Mouse (Mus musculus) neural tube, embryonic 12.5 days (tissue): ENCODE measurements at regions not wholly inside any gene's neighbourhood (a gene's known extent, or its start where the extent isn't known, plus 50 kb on each side); places are given as distances from the start of the nearest gene placed in this dataset.

Source experiments
- ATAC-seq: fragments of 200-750 bp; cut with Nextera tagmentation; 2 replicates; pipeline ENCODE4 v1.8.0; 2017; ENCODE audit warnings: low read depth, mild to moderate bottlenecking, moderate TSS enrichment, moderate library complexity; ENCODE audit not compliant: low FRiP score
- H3K27ac ChIP-seq: fragments of 300-500 bp; sonication (generic); 2 replicates; pipeline ENCODE4 v1.5.1; 2016
- H3K27me3 ChIP-seq: fragments of 300-500 bp; sonication (generic); replicated peaks from 2 replicates; pipeline ENCODE4 v1.6.1; 2016; ENCODE audit warnings: mild to moderate bottlenecking
- H3K36me3 ChIP-seq: fragments of 300-500 bp; sonication (generic); 2 replicates; pipeline ENCODE4 v1.6.1; 2016; ENCODE audit warnings: mild to moderate bottlenecking
- H3K4me1 ChIP-seq: fragments of 300-500 bp; sonication (generic); 2 replicates; pipeline ENCODE4 v1.6.1; 2016
- H3K4me2 ChIP-seq: fragments of 300-500 bp; sonication (generic); replicated peaks from 2 replicates; pipeline ENCODE4 v1.6.1; 2016; ENCODE audit warnings: mild to moderate bottlenecking
- H3K4me3 ChIP-seq: fragments of 300-500 bp; sonication (generic); 2 replicates; pipeline ENCODE4 v1.5.1; 2016
- H3K9ac ChIP-seq: fragments of 300-500 bp; sonication (generic); 2 replicates; pipeline ENCODE4 v1.6.1; 2016; ENCODE audit warnings: mild to moderate bottlenecking
- H3K9me3 ChIP-seq: fragments of 300-500 bp; sonication (generic); 2 replicates; pipeline ENCODE4 v1.6.1; 2016; ENCODE audit warnings: mild to moderate bottlenecking
- WGBS: fragments of 180-500 bp; shearing (Covaris S2); methylation state at CpG from one replicate; pipeline ENCODE4 v1.1.7; 2016; 5-methylcytosine and 5-hydroxymethylcytosine counted together

GRCm38 (mm10) chr1:57218616-57219015 lies 158.8 kb upstream of the 1700066M21Rik start:
- 0 out of 2 replicates have a peak overlapping the region, but pooled peaks have one; percentile 1 for H3K27ac ChIP-seq

GRCm38 (mm10) chr1:57224425-57225104 lies 152.9 kb upstream of the 1700066M21Rik start:
- Histone ChIP-seq H3K36me3 (no peaks in the 10 kb centered on the region), H3K27me3 (no peaks in the 10 kb centered on the region), H3K9ac (no peak overlapping the region), H3K27ac (no peak overlapping the region), H3K9me3 (no peaks in the 10 kb centered on the region), H3K4me1 (no peaks in the 10 kb centered on the region), H3K4me3 (no peak overlapping the region), H3K4me2 (no peak overlapping the region)
- no peak for ATAC-seq
- 90% methylated on average over 10 of the region's 10 CpGs for WGBS

More at GRCm38 (mm10) chr1:57218616-57219015, 158.8 kb upstream of the 1700066M21Rik start:
- Histone ChIP-seq H3K4me1 (peaks cover 28% of the 10 kb centered on the region), H3K9me3 (no peaks in the 10 kb centered on the region), H3K9ac (no peak overlapping the region), H3K4me3 (no peak overlapping the region), H3K36me3 (no peaks in the 10 kb centered on the region), H3K27me3 (no peaks in the 10 kb centered on the region), H3K4me2 (no peak overlapping the region)
- 26% methylated on average over 3 of the region's 3 CpGs for WGBS
- peak; percentile 78 for ATAC-seq

DNA sequence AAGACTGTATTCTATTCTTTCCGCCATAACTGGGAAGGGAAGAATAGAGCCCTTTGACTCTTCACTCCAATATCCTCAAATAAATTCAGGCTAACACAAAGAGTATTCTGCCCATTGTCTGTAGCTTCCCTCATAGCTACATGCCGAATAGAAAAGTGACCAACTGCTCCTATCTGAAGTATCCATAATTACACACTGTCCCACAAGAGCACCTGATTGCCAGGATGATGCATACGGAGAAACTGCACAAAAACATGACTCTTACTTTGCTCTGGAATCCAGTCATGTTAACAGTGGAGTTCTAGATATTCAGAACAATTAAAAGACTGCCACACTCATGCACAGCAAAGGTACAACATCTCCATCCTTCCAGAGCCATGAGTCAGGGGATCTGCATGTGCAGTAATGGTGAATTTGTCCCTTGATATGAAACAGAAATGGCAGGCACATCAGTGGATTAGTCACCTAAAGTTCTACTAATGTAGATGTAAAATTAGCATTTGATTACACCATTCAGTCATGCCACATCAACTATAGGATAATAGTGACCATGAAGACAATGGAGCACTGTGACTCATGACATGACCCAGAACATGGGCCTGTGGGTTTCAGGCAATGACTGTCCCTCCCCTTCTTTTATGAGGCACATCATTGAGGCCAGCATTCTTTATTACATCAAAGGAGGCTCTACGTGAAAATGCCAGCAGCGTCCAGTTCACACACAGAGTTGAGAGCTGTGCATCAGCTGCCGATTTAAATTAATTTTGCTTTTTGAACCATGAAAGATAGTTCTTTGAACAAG lies 133.6 kb upstream of the 1700066M21Rik start:
- no peaks in the 10 kb centered on the region for H3K4me1 ChIP-seq
- no peak overlapping the region for H3K4me3 ChIP-seq
- no peaks in the 10 kb centered on the region for H3K27me3 ChIP-seq
- no peaks in the 10 kb centered on the region for H3K9me3 ChIP-seq
- H3K27ac ChIP-seq = no peak overlapping the region
- ATAC-seq = peak; percentile 84
- H3K4me2 ChIP-seq = no peak overlapping the region
- H3K9ac ChIP-seq = no peak overlapping the region
- H3K36me3 ChIP-seq = no peaks in the 10 kb centered on the region
- 27% methylated on average over 6 of the region's 6 CpGs for WGBS

- no peaks in the 10 kb centered on the region for H3K9me3 ChIP-seq
- H3K9ac ChIP-seq = no peak overlapping the region
- H3K4me2 ChIP-seq = no peak overlapping the region
- 45% methylated on average over 7 of the region's 7 CpGs for WGBS
- peak; percentile 70; the same call in 1 of the 2 replicates for ATAC-seq
- no peaks in the 10 kb centered on the region for H3K4me1 ChIP-seq
- no peaks in the 10 kb centered on the region for H3K27me3 ChIP-seq
- H3K4me3 ChIP-seq = no peak overlapping the region
- H3K36me3 ChIP-seq = no peaks in the 10 kb centered on the region
- H3K27ac ChIP-seq = no peak overlapping the region
These were observed 117.8 kb upstream of the 1700066M21Rik start for GRCm38 (mm10) chr1:57259626-57260025.

- ATAC-seq = no peak
- 38% methylated on average over 12 of the region's 12 CpGs for WGBS
These were observed 112.2 kb upstream of the 1700066M21Rik start for GRCm38 (mm10) chr1:57265012-57265760.

DNA sequence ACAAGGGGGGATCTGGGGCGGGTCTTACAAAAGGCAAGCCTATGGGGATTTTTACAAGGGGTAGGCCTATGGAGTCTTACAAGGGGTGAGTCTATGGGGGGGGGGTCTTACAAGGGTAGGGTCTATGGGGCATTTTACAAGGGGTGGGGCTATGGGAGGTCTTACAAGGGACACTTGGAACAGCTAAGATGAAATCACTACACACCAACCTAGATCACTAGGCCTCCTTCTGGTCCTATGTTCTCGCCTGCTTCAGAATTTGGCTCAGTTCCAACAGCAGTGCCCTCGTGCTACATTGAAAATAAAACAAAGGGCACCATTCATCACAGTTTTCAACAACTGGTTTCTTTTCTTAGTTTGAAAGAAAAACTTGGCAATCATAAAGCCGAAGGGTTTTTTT lies 110.7 kb upstream of the 1700066M21Rik start:
- no peak overlapping the region for H3K27ac ChIP-seq
- peak; percentile 61; the same call in 1 of the 2 replicates for ATAC-seq

More at GRCm38 (mm10) chr1:57265012-57265760, 112.2 kb upstream of the 1700066M21Rik start:
- no peak overlapping the region for H3K27ac ChIP-seq
- 0 out of 2 replicates have a peak, but pooled peaks cover 5% of the 10 kb centered on the region for H3K4me1 ChIP-seq
- H3K9ac ChIP-seq = no peak overlapping the region
- H3K27me3 ChIP-seq = no peaks in the 10 kb centered on the region
- H3K9me3 ChIP-seq = no peaks in the 10 kb centered on the region
- H3K36me3 ChIP-seq = no peaks in the 10 kb centered on the region
- no peak overlapping the region for H3K4me3 ChIP-seq
- H3K4me2 ChIP-seq = peak overlapping the region; percentile 27; the same call in 1 of the 2 replicates

GRCm38 (mm10) chr1:57267851-57268250 lies 109.6 kb upstream of the 1700066M21Rik start:
- no peak overlapping the region for H3K27ac ChIP-seq
- no peak overlapping the region for H3K9ac ChIP-seq
- 0 out of 2 replicates have a peak, but pooled peaks cover 5% of the 10 kb centered on the region for H3K4me1 ChIP-seq
- 72% methylated on average over 2 of the region's 2 CpGs for WGBS
- no peaks in the 10 kb centered on the region for H3K9me3 ChIP-seq
- no peak overlapping the region for H3K4me2 ChIP-seq
- H3K36me3 ChIP-seq = no peaks in the 10 kb centered on the region
- no peaks in the 10 kb centered on the region for H3K27me3 ChIP-seq
- ATAC-seq = no peak
- H3K4me3 ChIP-seq = no peak overlapping the region

More for the DNA sequence above, 110.7 kb upstream of the 1700066M21Rik start:
- Histone ChIP-seq H3K4me2 (no peak overlapping the region), H3K4me3 (no peak overlapping the region), H3K36me3 (no peaks in the 10 kb centered on the region), H3K4me1 (0 out of 2 replicates have a peak, but pooled peaks cover 5% of the 10 kb centered on the region), H3K9me3 (no peaks in the 10 kb centered on the region), H3K27me3 (no peaks in the 10 kb centered on the region), H3K9ac (no peak overlapping the region)
- 42% methylated on average over 4 of the region's 4 CpGs for WGBS

GRCm38 (mm10) chr1:57269679-57270354 lies 107.6 kb upstream of the 1700066M21Rik start:
- H3K4me2 ChIP-seq = no peak overlapping the region
- peak; percentile 66 for ATAC-seq
- no peaks in the 10 kb centered on the region for H3K36me3 ChIP-seq
- no peaks in the 10 kb centered on the region for H3K27me3 ChIP-seq
- H3K9ac ChIP-seq = no peak overlapping the region
- H3K27ac ChIP-seq = no peak overlapping the region
- no peaks in the 10 kb centered on the region for H3K9me3 ChIP-seq
- H3K4me1 ChIP-seq = 0 out of 2 replicates have a peak, but pooled peaks cover 5% of the 10 kb centered on the region
- no peak overlapping the region for H3K4me3 ChIP-seq
- 49% methylated on average over 13 of the region's 13 CpGs for WGBS

GRCm38 (mm10) chr1:57272593-57272992 lies 104.8 kb upstream of the 1700066M21Rik start:
- no peak overlapping the region for H3K27ac ChIP-seq
- H3K9ac ChIP-seq = no peak overlapping the region
- no peak overlapping the region for H3K4me2 ChIP-seq
- H3K4me1 ChIP-seq = no peaks in the 10 kb centered on the region
- no peak for ATAC-seq
- H3K27me3 ChIP-seq = no peaks in the 10 kb centered on the region
- H3K4me3 ChIP-seq = no peak overlapping the region
- H3K9me3 ChIP-seq = no peaks in the 10 kb centered on the region
- H3K36me3 ChIP-seq = no peaks in the 10 kb centered on the region
- WGBS = 90% methylated on average over 5 of the region's 5 CpGs

GRCm38 (mm10) chr1:57281549-57281948 lies 95.9 kb upstream of the 1700066M21Rik start:
- no peaks in the 10 kb centered on the region for H3K9me3 ChIP-seq
- ATAC-seq = no peak
- H3K4me3 ChIP-seq = no peak overlapping the region
- H3K4me1 ChIP-seq = no peaks in the 10 kb centered on the region
- no peaks in the 10 kb centered on the region for H3K36me3 ChIP-seq
- H3K27ac ChIP-seq = no peak overlapping the region
- H3K9ac ChIP-seq = no peak overlapping the region
- no peak overlapping the region for H3K4me2 ChIP-seq
- no peaks in the 10 kb centered on the region for H3K27me3 ChIP-seq
- 84% methylated on average over 3 of the region's 3 CpGs for WGBS

DNA sequence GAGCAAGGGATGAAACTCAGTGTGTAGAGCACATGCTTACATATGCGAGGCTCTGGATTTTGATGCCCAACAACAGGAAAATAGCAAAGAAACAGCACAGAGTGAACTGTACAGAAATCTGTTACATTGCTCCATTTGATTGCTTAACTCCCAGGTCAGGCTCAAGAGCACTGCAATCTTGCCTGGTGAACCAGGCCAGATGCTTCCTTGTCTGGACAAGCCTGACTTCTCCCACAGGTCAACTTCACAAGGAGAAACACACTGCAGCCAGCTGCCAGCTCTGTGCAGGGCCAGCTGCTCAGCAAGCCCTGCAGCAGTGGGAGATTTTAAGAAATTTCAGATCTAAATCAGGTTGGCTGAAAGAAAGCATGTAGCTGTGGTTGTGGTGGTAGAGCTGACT lies 81.2 kb upstream of the 1700066M21Rik start:
- H3K27ac ChIP-seq = no peak overlapping the region
- no peak for ATAC-seq
- 88% methylated on average over 1 of the region's 1 CpGs for WGBS

More for the DNA sequence above, 81.2 kb upstream of the 1700066M21Rik start:
- Histone ChIP-seq H3K27me3 (no peaks in the 10 kb centered on the region), H3K9me3 (no peaks in the 10 kb centered on the region), H3K4me2 (no peak overlapping the region), H3K4me1 (no peaks in the 10 kb centered on the region), H3K9ac (no peak overlapping the region), H3K36me3 (no peaks in the 10 kb centered on the region), H3K4me3 (no peak overlapping the region)
